Mouse (Mus musculus) CH12.LX (cell line): Measurements from ENCODE around the gene Mllt3. TPM values are rescaled to one million over a fixed set of nuclear protein-coding genes. Genes with fewer than 3 reads are reported as not detected.

ENCODE experiments used
- DNase-seq: peaks from one replicate; pipeline ENCODE4 v3.0.0-alpha.2; 2013; ENCODE audit errors: extremely low read depth
- H3K27ac ChIP-seq: 2 replicates; pipeline ENCODE4 v1.5.1; 2012; ENCODE audit warnings: low read depth, mild to moderate bottlenecking, control low read depth, moderate library complexity; ENCODE audit not compliant: insufficient read depth
- H3K27me3 ChIP-seq: replicated peaks from 2 replicates; pipeline ENCODE3; 2012; ENCODE audit warnings: inconsistent platforms
- H3K36me3 ChIP-seq, 2 experiments: replicated peaks in 1 of 2; 2 replicates each; pipeline versions ENCODE3 to v1.6.1; 2012; ENCODE audit warnings: inconsistent platforms in 1 of 2, low read length in 1 of 2, mild to moderate bottlenecking in 1 of 2, mixed read lengths in 1 of 2, moderate library complexity in 1 of 2; ENCODE audit not compliant: control insufficient read depth in 1 of 2, insufficient read depth in 1 of 2
- H3K4me1 ChIP-seq, 2 experiments: 2 replicates each; pipeline ENCODE4 v1.6.1; 2012; ENCODE audit warnings: inconsistent platforms in 1 of 2, moderate library complexity in 1 of 2; ENCODE audit not compliant: insufficient read depth in 2 of 2, control insufficient read depth in 1 of 2
- H3K4me2 ChIP-seq: 2 replicates; pipeline ENCODE4 v1.6.1; 2012; ENCODE audit warnings: low read depth, mild to moderate bottlenecking, control low read depth; ENCODE audit not compliant: poor library complexity, insufficient read depth, severe bottlenecking
- H3K4me3 ChIP-seq, 3 experiments: fragments of 150-350 bp in 1 of 3; sonication (generic) in 1 of 3; replicated peaks in 1 of 3; 2 replicates each; pipeline versions ENCODE3 to v1.5.1; 2011 to 2012; ENCODE audit warnings: low read depth in 2 of 3, low read length in 2 of 3, mild to moderate bottlenecking in 2 of 3, moderate library complexity in 2 of 3, control low read depth in 1 of 3, improper control_type of control experiment in 1 of 3, inconsistent platforms in 1 of 3, mixed read lengths in 1 of 3; ENCODE audit not compliant: poor library complexity in 1 of 3
- H3K79me2 ChIP-seq: replicated peaks from 2 replicates; pipeline ENCODE4 v1.6.1; 2012; ENCODE audit warnings: mild to moderate bottlenecking, moderate library complexity; ENCODE audit not compliant: control insufficient read depth, poor library complexity, insufficient read depth, severe bottlenecking; ENCODE audit errors: extremely low read depth
- H3K9ac ChIP-seq: 2 replicates; pipeline ENCODE4 v1.6.1; 2012; ENCODE audit warnings: low read depth, mild to moderate bottlenecking, control low read depth, moderate library complexity; ENCODE audit not compliant: insufficient read depth
- H3K9me3 ChIP-seq: replicated peaks from 2 replicates; pipeline ENCODE3; 2012; ENCODE audit warnings: low read length, inconsistent platforms, mixed read lengths
- BHLHE40 ChIP-seq: IDR thresholded peaks from 2 replicates; pipeline ENCODE4 v1.6.1; 2011; ENCODE audit warnings: mild to moderate bottlenecking, low read depth, low read length, improper control_type of control experiment
- CHD1 ChIP-seq: IDR thresholded peaks from 2 replicates; pipeline ENCODE4 v1.6.1; 2012; ENCODE audit warnings: low read depth, low read length, improper control_type of control experiment, inconsistent platforms
- E2F4 ChIP-seq: IDR thresholded peaks from 2 replicates; pipeline ENCODE4 v1.6.1; 2011; ENCODE audit warnings: low read depth, low read length, improper control_type of control experiment; ENCODE audit not compliant: insufficient replicate concordance
- ETS1 ChIP-seq: conservative IDR thresholded peaks from 2 replicates; pipeline ENCODE4 v1.6.1; 2012; ENCODE audit warnings: low read depth, mild to moderate bottlenecking, inconsistent platforms, low read length, improper control_type of control experiment, moderate library complexity
- HCFC1 ChIP-seq: IDR thresholded peaks from 2 replicates; pipeline ENCODE4 v1.6.1; 2012; ENCODE audit warnings: low read depth, mild to moderate bottlenecking, inconsistent platforms, low read length, improper control_type of control experiment
- JUN ChIP-seq: IDR thresholded peaks from 2 replicates; pipeline ENCODE4 v1.6.1; 2011; ENCODE audit warnings: low read depth, mild to moderate bottlenecking, low read length, improper control_type of control experiment, moderate library complexity; ENCODE audit not compliant: insufficient read depth
- KAT2A ChIP-seq: IDR thresholded peaks from 2 replicates; pipeline ENCODE4 v1.6.1; 2012; ENCODE audit warnings: low read length, improper control_type of control experiment, inconsistent platforms; ENCODE audit not compliant: insufficient replicate concordance
- MAX ChIP-seq: IDR thresholded peaks from 2 replicates; pipeline ENCODE4 v1.6.1; 2011; ENCODE audit warnings: low read length, improper control_type of control experiment
- MEF2A ChIP-seq: IDR thresholded peaks from 2 replicates; pipeline ENCODE4 v1.6.1; 2014; ENCODE audit warnings: low read depth, mild to moderate bottlenecking, inconsistent platforms, low read length, improper control_type of control experiment, borderline replicate concordance
- MXI1 ChIP-seq: IDR thresholded peaks from 2 replicates; pipeline ENCODE4 v1.6.1; 2011; ENCODE audit warnings: mild to moderate bottlenecking, low read depth, low read length, improper control_type of control experiment
- NELFE ChIP-seq: IDR thresholded peaks from 2 replicates; pipeline ENCODE4 v1.6.1; 2011; ENCODE audit warnings: low read depth, low read length, improper control_type of control experiment
- POLR2A ChIP-seq: IDR thresholded peaks from 2 replicates; pipeline ENCODE4 v1.6.1; 2011; ENCODE audit warnings: low read depth, mild to moderate bottlenecking, improper control_type of control experiment, low read length
- RCOR1 ChIP-seq: conservative IDR thresholded peaks from 2 replicates; pipeline ENCODE4 v1.6.1; 2012; ENCODE audit warnings: low read depth, mild to moderate bottlenecking, inconsistent platforms, low read length, improper control_type of control experiment
- SIN3A ChIP-seq: IDR thresholded peaks from 2 replicates; pipeline ENCODE4 v1.6.1; 2012; ENCODE audit warnings: low read length, improper control_type of control experiment, inconsistent platforms
- SMC3 ChIP-seq: IDR thresholded peaks from 2 replicates; pipeline ENCODE4 v1.6.1; 2011; ENCODE audit warnings: low read depth, low read length, improper control_type of control experiment
- UBTF ChIP-seq: IDR thresholded peaks from 2 replicates; pipeline ENCODE4 v1.6.1; 2012; ENCODE audit warnings: low read depth, mild to moderate bottlenecking, inconsistent platforms, low read length, improper control_type of control experiment, moderate library complexity
- USF1 ChIP-seq: IDR thresholded peaks from 2 replicates; pipeline ENCODE4 v1.6.1; 2014; ENCODE audit warnings: low read depth, mild to moderate bottlenecking, inconsistent platforms, low read length, improper control_type of control experiment
- USF2 ChIP-seq: conservative IDR thresholded peaks from 2 replicates; pipeline ENCODE4 v1.6.1; 2011; ENCODE audit warnings: low read depth, low read length, improper control_type of control experiment
- ZKSCAN1 ChIP-seq: IDR thresholded peaks from 2 replicates; pipeline ENCODE4 v1.6.1; 2012; ENCODE audit warnings: low read depth, inconsistent platforms, low read length, improper control_type of control experiment, borderline replicate concordance
- ZMIZ1 ChIP-seq: IDR thresholded peaks from 2 replicates; pipeline ENCODE4 v1.6.1; 2012; ENCODE audit warnings: low read depth, mild to moderate bottlenecking, inconsistent platforms, low read length, improper control_type of control experiment
- dilution Hi-C: fragments of 300-500 bp; cut with MboI; formaldehyde crosslinking; loops from 2 replicates; pipeline ENCODE4 v1.14.3; 2020; ENCODE audit warnings: low sequenced_read_pairs; ENCODE audit not compliant: extremely low pct_unique_long_range_greater_than_20kb, extremely low pct_ligation_motif_present
- in situ Hi-C: fragments of 300-500 bp; cut with MboI; formaldehyde crosslinking; loops from 3 replicates; pipeline ENCODE4 v1.14.3; 2019; ENCODE audit warnings: low sequenced_read_pairs, low pct_ligation_motif_present, low pct_unique_long_range_greater_than_20kb, mixed read lengths
- polyA plus RNA-seq: library from polyadenylated mRNA; unstranded; fragments of >175 nt; gene quantifications from 2 replicates; pipeline ENCODE4 v1.2.1, GENCODE M21; 2012; ENCODE audit warnings: low read depth; ENCODE audit not compliant: insufficient read length
- total RNA-seq, 2 experiments: library from RNA; depleted of rRNA; stranded (reverse); fragments of 300-350 nt in 1 of 2; fragments of >200 nt in 1 of 2; gene quantifications; 2 replicates each; pipeline ENCODE4 v1.2.3; 2012 to 2014

Gene Mllt3
- total and polyA plus RNA-seq, 3 experiments: 8.3 to 20.9 (median 10.1) TPM

GRCm38 (mm10) chr4:87939474-87940154 lies 93.5 kb downstream of the Mllt3 start:
- TF ChIP-seq RCOR1 (no peak), USF1 (no peak), ZMIZ1 (no peak)
- Histone ChIP-seq H3K4me2 (no peak overlapping the region), H3K9ac (no peak overlapping the region), H3K79me2 (no peaks in the 10 kb centered on the region), H3K27ac (no peak overlapping the region), H3K27me3 (no peaks in the 10 kb centered on the region), H3K36me3 (no peaks in the 10 kb centered on the region), H3K4me3 (no peak overlapping the region), H3K9me3 (no peaks in the 10 kb centered on the region), H3K4me1 (peaks cover 3 to 8% of the 10 kb centered on the region in 2 experiments; a peak in 2 of 4 replicates)
- in situ Hi-C loops: no loop called here
- no peak for DNase-seq
- dilution Hi-C loops: no loop called here

- no peaks in the 10 kb centered on the region for H3K36me3 ChIP-seq
- no peaks in the 10 kb centered on the region for H3K79me2 ChIP-seq
- no peak for TF ChIP-seq HCFC1
- TF ChIP-seq JUN: no peak
- TF ChIP-seq MEF2A: no peak
- no peak for TF ChIP-seq UBTF
- TF ChIP-seq POLR2A: no peak
- no peak for TF ChIP-seq NELFE
- TF ChIP-seq ZKSCAN1: no peak
- no peak for TF ChIP-seq SMC3
- no peak for TF ChIP-seq BHLHE40
- no peak for TF ChIP-seq MXI1
- no peak for TF ChIP-seq KAT2A
- TF ChIP-seq USF2: no peak
- no peak for TF ChIP-seq MAX
- no peak for TF ChIP-seq E2F4
- no peak for TF ChIP-seq SIN3A
- no peak for TF ChIP-seq ETS1
- TF ChIP-seq CHD1: no peak
- H3K9me3 ChIP-seq: no peaks in the 10 kb centered on the region
- dilution Hi-C loops: no loop called here
- no peak for DNase-seq
- no peak overlapping the region for H3K4me3 ChIP-seq
- H3K9ac ChIP-seq: no peak overlapping the region
- H3K27ac ChIP-seq: no peak overlapping the region
- in situ Hi-C loops: no loop called here
- H3K27me3 ChIP-seq: no peaks in the 10 kb centered on the region
- no peaks in the 10 kb centered on the region for H3K4me1 ChIP-seq
- H3K4me2 ChIP-seq: no peak overlapping the region
Observed at GRCm38 (mm10) chr4:87936326-87936725, 96.8 kb downstream of the Mllt3 start.
